Mouse (Mus musculus): ENCODE results near the gene Pam. TPM values are rescaled to one million over a fixed set of nuclear protein-coding genes. Genes with fewer than 3 reads are reported as not detected.

Gene Pam
- polyA plus RNA-seq, 2 experiments from 2014 or later: 2.6 to 4.8 TPM

- ATAC-seq: no peak
Measured at GRCm38 (mm10) chr1:97903912-97904460, 191.5 kb downstream of the Pam start.

- ATAC-seq: no peak
Measured at GRCm38 (mm10) chr1:97902830-97903229, 192.6 kb downstream of the Pam start.

- no peak for ATAC-seq
Measured at GRCm38 (mm10) chr1:97900559-97901153, 194.8 kb downstream of the Pam start.

- no peak for ATAC-seq
Measured at GRCm38 (mm10) chr1:97887511-97887910, 207.9 kb downstream of the Pam start.

- no peak for ATAC-seq
Measured at GRCm38 (mm10) chr1:97883498-97883897, 211.9 kb downstream of the Pam start.

- no peak for ATAC-seq
Measured at GRCm38 (mm10) chr1:97877037-97877436, 218.4 kb downstream of the Pam start.

GRCm38 (mm10) chr1:97873490-97874054, 221.9 kb downstream of the Pam start:
- ATAC-seq: no peak

- no peak for ATAC-seq
Measured at GRCm38 (mm10) chr1:97872493-97872892, 223.0 kb downstream of the Pam start.

- no peak for ATAC-seq
Measured at GRCm38 (mm10) chr1:97872072-97872471, 223.4 kb downstream of the Pam start.

- no peak for ATAC-seq
Measured at GRCm38 (mm10) chr1:97864135-97864534, 231.3 kb downstream of the Pam start.

- ATAC-seq: no peak
Measured at GRCm38 (mm10) chr1:97863140-97863539, 232.3 kb downstream of the Pam start.

GRCm38 (mm10) chr1:97862734-97863133, 232.7 kb downstream of the Pam start:
- ATAC-seq: no peak

GRCm38 (mm10) chr1:97854256-97854655, 241.2 kb downstream of the Pam start:
- no peak for ATAC-seq

GRCm38 (mm10) chr1:97851601-97852175, 243.8 kb downstream of the Pam start:
- no peak for ATAC-seq

GRCm38 (mm10) chr1:97848601-97849241, 246.7 kb downstream of the Pam start:
- no peak for ATAC-seq

GRCm38 (mm10) chr1:97843220-97843992, 252.0 kb downstream of the Pam start:
- no peak for ATAC-seq

GRCm38 (mm10) chr1:97834354-97834822, 261.1 kb downstream of the Pam start:
- no peak for ATAC-seq

- ATAC-seq: no peak
Measured at GRCm38 (mm10) chr1:97833466-97834353, 261.7 kb downstream of the Pam start.

GRCm38 (mm10) chr1:97828087-97828486, 267.4 kb downstream of the Pam start:
- ATAC-seq: no peak

- no peak for ATAC-seq
Measured at GRCm38 (mm10) chr1:97827566-97827965, 267.9 kb downstream of the Pam start.

GRCm38 (mm10) chr1:97822904-97823303, 272.5 kb downstream of the Pam start:
- no peak for ATAC-seq

GRCm38 (mm10) chr1:97822203-97822602, 273.2 kb downstream of the Pam start:
- ATAC-seq: no peak

Measured in activated CD4-positive, CD25-positive, alpha-beta regulatory T cell, adult 4 months (primary cell).